Mouse (Mus musculus) midbrain, embryonic 12.5 days (tissue): ENCODE results near the gene Adam12. TPM values are rescaled to one million over a fixed set of nuclear protein-coding genes. Genes with fewer than 3 reads are reported as not detected.

Experiments used
- ATAC-seq: fragments of 200-750 bp; cut with Nextera tagmentation; 2 replicates; pipeline ENCODE4 v1.8.0; 2017; ENCODE audit warnings: low read depth, moderate TSS enrichment, moderate library complexity; ENCODE audit not compliant: low FRiP score
- H3K27ac ChIP-seq: fragments of 300-500 bp; sonication (generic); replicated peaks from 2 replicates; pipeline ENCODE4 v1.5.1; 2016; ENCODE audit warnings: mild to moderate bottlenecking
- H3K27me3 ChIP-seq: fragments of 300-500 bp; sonication (generic); 2 replicates; pipeline ENCODE4 v1.6.1; 2016; ENCODE audit warnings: mild to moderate bottlenecking
- H3K36me3 ChIP-seq: fragments of 300-500 bp; sonication (generic); 2 replicates; pipeline ENCODE4 v1.6.1; 2016
- H3K4me1 ChIP-seq: fragments of 300-500 bp; sonication (generic); 2 replicates; pipeline ENCODE4 v1.6.1; 2016
- H3K4me2 ChIP-seq: fragments of 300-500 bp; sonication (generic); replicated peaks from 2 replicates; pipeline ENCODE4 v1.6.1; 2016; ENCODE audit warnings: mild to moderate bottlenecking, moderate library complexity
- H3K4me3 ChIP-seq: fragments of 300-500 bp; sonication (generic); 2 replicates; pipeline ENCODE4 v1.5.1; 2016; ENCODE audit warnings: mild to moderate bottlenecking
- H3K9ac ChIP-seq: fragments of 300-500 bp; sonication (generic); replicated peaks from 2 replicates; pipeline ENCODE4 v1.6.1; 2016; ENCODE audit warnings: mild to moderate bottlenecking, moderate library complexity
- H3K9me3 ChIP-seq: fragments of 300-500 bp; sonication (generic); 2 replicates; pipeline ENCODE4 v1.6.1; 2016; ENCODE audit warnings: mild to moderate bottlenecking
- WGBS: fragments of 180-500 bp; shearing (Covaris S2); methylation state at CpG from one replicate; pipeline ENCODE4 v1.1.7; 2016; 5-methylcytosine and 5-hydroxymethylcytosine counted together
- polyA plus RNA-seq: library from polyadenylated mRNA; unstranded; fragments of >200 nt; fragmentation: Nextera tagmentation; extraction: Ambion mirVana; gene quantifications from 2 replicates; pipeline ENCODE4 v1.2.1, GENCODE M21; 2016

Gene Adam12
- polyA plus RNA-seq, 1 experiment from 2014 or later = 3.0 TPM

DNA sequence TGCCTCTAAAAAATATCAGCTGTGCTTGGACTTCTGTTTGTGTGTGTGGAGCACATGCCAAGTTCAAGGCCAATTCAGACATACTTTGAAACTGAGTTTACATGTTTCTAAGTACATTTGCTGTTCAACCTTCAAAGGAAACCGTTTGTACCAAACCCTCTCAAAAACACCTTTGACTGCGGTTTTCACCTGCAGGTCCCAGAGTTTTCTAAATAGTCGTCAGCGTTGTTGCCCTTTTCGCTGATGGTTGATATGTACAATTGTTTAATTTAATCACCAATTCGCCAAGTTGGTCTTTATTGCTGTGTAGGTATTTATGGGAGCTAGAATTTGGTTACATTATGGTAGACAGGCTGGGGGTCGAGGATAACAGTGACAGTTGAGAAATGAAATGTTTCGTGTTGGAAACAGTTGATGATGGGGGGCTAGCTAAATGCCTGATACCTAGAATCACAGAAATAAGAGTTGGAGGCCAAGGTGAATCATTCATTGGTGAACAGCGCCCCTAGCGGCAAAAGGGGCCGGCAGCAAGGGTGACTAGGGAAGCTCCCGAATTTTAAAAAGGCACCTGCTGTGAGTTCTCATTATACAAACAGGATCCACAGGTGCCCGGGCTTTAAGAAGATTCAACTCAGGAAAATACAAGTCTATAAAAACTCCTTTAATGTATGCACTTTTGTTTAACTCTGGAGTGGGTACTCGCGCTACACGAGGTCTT, 8.3 kb downstream of the Adam12 start:
- H3K9me3 ChIP-seq = no peaks in the 10 kb centered on the region
- H3K36me3 ChIP-seq = no peaks in the 10 kb centered on the region
- H3K9ac ChIP-seq = no peak overlapping the region
- H3K27ac ChIP-seq = no peak overlapping the region
- WGBS = 30% methylated on average over 16 of the region's 16 CpGs
- H3K4me3 ChIP-seq = peak overlapping the region; percentile 63
- H3K4me2 ChIP-seq = peak overlapping the region; percentile 97
- ATAC-seq = no peak
- peaks cover 25% of the 10 kb centered on the region for H3K4me1 ChIP-seq
- H3K27me3 ChIP-seq = peaks cover 35% of the 10 kb centered on the region

DNA sequence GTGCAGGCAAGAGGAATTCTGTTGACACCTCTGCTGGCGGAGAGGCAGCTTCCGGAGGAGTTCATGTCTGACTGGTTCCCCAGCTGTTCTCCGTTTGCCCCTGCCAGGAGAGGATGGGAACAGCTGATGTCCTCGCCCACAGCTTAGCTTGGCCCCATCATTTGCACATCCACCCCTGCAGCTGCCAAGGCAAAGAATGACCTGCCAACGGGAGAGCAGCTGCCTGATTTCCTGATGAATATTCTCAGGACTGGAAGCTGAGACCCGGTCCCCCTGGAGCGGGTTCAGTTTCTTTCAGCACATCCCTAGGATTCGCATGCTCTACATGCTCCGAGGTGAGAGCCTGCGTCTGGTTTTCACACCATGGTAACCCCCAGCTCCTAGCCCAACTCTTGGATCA, 24.0 kb downstream of the Adam12 start:
- no peak overlapping the region for H3K4me2 ChIP-seq
- no peaks in the 10 kb centered on the region for H3K4me1 ChIP-seq
- H3K36me3 ChIP-seq = no peaks in the 10 kb centered on the region
- H3K9ac ChIP-seq = no peak overlapping the region
- H3K27me3 ChIP-seq = no peaks in the 10 kb centered on the region
- no peak overlapping the region for H3K27ac ChIP-seq
- ATAC-seq = no peak
- H3K4me3 ChIP-seq = no peak overlapping the region
- WGBS = 67% methylated on average over 10 of the region's 10 CpGs
- no peaks in the 10 kb centered on the region for H3K9me3 ChIP-seq

DNA sequence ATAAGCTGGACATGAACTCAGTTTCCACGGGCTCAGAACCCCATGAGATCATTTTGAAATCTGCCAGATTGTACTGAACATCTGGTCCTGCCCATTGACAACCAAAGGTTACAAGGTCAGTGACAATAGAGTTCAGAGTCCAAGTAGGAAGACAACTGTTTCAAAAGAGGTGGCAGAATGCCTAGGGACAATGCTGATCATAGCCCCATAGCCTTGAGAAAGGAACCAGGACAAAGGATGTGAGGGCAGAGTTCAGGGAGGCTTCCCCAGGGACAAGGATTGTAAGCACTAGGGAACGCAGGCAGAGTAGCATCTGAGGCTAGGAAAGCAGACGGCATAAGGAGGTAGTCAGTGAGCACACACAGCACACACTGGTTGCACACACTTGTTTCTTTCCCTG, 38.9 kb downstream of the Adam12 start:
- no peaks in the 10 kb centered on the region for H3K4me1 ChIP-seq
- H3K27ac ChIP-seq = no peak overlapping the region
- no peak overlapping the region for H3K9ac ChIP-seq
- no peak overlapping the region for H3K4me2 ChIP-seq
- no peaks in the 10 kb centered on the region for H3K36me3 ChIP-seq
- no peaks in the 10 kb centered on the region for H3K27me3 ChIP-seq
- H3K4me3 ChIP-seq = no peak overlapping the region
- H3K9me3 ChIP-seq = no peaks in the 10 kb centered on the region
- WGBS = 35% methylated on average over 3 of the region's 3 CpGs
- no peak for ATAC-seq

DNA sequence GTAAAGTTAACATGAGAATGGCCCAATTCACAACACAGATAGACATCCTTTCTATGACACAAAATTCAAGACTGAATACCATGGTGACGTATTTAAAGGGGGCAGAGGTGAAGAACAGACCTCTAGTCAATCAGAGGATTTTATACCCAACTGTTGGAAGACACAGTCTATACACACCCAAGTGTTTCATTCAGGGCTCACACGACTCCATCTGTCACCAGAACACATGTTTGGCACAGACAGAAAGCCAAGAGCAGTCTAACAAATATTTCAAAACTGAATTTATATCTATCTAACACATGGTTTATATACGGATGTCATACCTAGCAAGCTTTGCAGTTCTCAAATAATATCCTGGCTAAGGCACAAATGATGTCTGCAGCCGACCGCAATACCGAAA, 41.8 kb downstream of the Adam12 start:
- Histone ChIP-seq H3K27ac (no peak overlapping the region), H3K9ac (no peak overlapping the region), H3K9me3 (0 out of 2 replicates have a peak, but pooled peaks cover under 1% of the 10 kb centered on the region), H3K36me3 (no peaks in the 10 kb centered on the region), H3K4me2 (no peak overlapping the region), H3K4me1 (no peaks in the 10 kb centered on the region), H3K4me3 (no peak overlapping the region), H3K27me3 (no peaks in the 10 kb centered on the region)
- no peak for ATAC-seq
- 86% methylated on average over 6 of the region's 6 CpGs for WGBS

DNA sequence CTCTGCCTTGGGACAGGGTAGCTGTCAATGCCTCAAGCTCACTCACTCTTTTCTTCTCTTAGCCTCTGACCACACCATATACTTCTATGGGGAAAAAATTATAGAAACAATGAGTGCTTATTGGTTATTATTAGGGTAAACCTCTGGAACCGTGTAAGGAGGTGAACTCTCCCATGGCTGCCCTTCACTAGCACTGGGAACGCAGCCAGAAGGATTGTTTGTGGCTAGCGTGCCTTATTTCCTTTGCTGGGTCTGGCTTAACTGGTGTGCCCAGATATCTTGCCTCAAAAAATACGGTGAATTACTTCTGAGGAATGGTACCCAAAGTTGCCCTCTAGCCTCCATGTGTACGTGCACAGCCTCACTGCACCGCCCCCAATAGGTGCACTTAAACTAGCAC, 43.4 kb downstream of the Adam12 start:
- Histone ChIP-seq H3K9ac (no peak overlapping the region), H3K9me3 (0 out of 2 replicates have a peak, but pooled peaks cover 5% of the 10 kb centered on the region), H3K27me3 (no peaks in the 10 kb centered on the region), H3K4me1 (no peaks in the 10 kb centered on the region), H3K36me3 (no peaks in the 10 kb centered on the region), H3K4me2 (no peak overlapping the region), H3K27ac (no peak overlapping the region), H3K4me3 (no peak overlapping the region)
- 84% methylated on average over 6 of the region's 6 CpGs for WGBS
- no peak for ATAC-seq

DNA sequence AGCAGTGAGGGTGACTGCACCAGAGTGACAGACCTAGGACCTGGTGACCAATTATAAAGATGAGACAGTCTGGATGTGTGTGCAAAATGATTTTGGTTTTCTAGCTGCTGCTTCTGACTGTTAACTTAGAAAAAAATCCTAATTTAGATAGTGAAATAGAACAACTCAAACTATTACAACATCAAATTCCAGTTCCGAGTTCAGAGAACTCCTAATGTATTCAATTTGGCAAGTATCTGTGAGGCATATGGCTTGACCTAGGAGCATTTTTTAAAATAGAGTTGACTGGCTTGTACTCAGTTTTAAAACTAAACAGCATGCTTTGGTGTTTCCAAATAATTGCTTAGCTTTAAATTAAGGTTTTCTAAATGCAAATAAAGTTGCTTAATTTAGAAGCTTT, 44.0 kb downstream of the Adam12 start:
- WGBS = 78% methylated on average over 1 of the region's 1 CpGs
- H3K9me3 ChIP-seq = 0 out of 2 replicates have a peak, but pooled peaks cover 5% of the 10 kb centered on the region
- ATAC-seq = no peak
- H3K36me3 ChIP-seq = no peaks in the 10 kb centered on the region
- H3K27ac ChIP-seq = no peak overlapping the region
- H3K9ac ChIP-seq = no peak overlapping the region
- H3K4me1 ChIP-seq = no peaks in the 10 kb centered on the region
- no peaks in the 10 kb centered on the region for H3K27me3 ChIP-seq
- H3K4me3 ChIP-seq = no peak overlapping the region
- H3K4me2 ChIP-seq = no peak overlapping the region

DNA sequence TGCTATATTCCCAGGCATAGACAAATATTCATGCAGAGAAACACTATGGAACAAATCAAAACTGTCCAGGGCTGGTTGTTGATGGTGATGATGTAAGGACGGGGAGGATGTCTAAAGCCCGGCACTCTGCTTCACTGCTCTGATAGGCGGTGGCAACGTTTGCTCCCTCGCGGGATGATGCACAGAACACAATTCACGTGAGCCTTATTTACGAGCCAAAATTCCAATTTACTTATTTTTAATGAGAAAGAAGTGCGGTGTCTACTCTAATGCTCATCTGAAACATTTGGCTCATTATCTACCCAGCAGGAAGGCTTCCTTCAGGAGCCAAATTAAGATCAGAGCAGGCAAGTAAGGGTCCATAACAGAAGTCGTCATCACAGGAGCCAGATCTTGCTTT, 45.4 kb downstream of the Adam12 start:
- Histone ChIP-seq H3K27ac (no peak overlapping the region), H3K4me3 (no peak overlapping the region), H3K9me3 (0 out of 2 replicates have a peak, but pooled peaks cover 5% of the 10 kb centered on the region), H3K4me1 (no peaks in the 10 kb centered on the region), H3K27me3 (no peaks in the 10 kb centered on the region), H3K4me2 (no peak overlapping the region), H3K36me3 (no peaks in the 10 kb centered on the region), H3K9ac (no peak overlapping the region)
- 93% methylated on average over 10 of the region's 10 CpGs for WGBS
- no peak for ATAC-seq

DNA sequence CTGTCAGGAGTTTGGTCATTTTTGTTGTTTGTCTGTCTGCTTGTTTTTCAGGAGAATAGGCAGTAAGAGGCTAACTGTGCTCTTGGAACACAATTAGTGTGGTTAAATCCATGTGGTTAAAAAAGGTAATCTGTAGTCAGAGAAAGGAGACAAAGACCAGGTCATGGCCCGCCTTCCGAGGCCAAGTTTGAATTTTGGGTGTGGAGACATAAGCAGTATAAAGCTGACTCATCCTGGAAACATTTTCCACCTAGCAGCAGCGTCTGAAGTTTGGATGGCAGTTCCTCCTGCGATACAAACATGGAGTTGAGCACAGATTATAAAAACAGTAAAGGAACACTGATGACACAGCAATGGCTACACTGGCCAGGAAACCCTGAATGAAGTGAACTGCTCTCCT, 46.2 kb downstream of the Adam12 start:
- H3K27ac ChIP-seq = no peak overlapping the region
- no peak overlapping the region for H3K4me2 ChIP-seq
- no peaks in the 10 kb centered on the region for H3K36me3 ChIP-seq
- H3K4me3 ChIP-seq = no peak overlapping the region
- no peak for ATAC-seq
- H3K9ac ChIP-seq = no peak overlapping the region
- WGBS = 87% methylated on average over 4 of the region's 4 CpGs
- no peaks in the 10 kb centered on the region for H3K27me3 ChIP-seq
- H3K9me3 ChIP-seq = 0 out of 2 replicates have a peak, but pooled peaks cover 5% of the 10 kb centered on the region
- no peaks in the 10 kb centered on the region for H3K4me1 ChIP-seq

DNA sequence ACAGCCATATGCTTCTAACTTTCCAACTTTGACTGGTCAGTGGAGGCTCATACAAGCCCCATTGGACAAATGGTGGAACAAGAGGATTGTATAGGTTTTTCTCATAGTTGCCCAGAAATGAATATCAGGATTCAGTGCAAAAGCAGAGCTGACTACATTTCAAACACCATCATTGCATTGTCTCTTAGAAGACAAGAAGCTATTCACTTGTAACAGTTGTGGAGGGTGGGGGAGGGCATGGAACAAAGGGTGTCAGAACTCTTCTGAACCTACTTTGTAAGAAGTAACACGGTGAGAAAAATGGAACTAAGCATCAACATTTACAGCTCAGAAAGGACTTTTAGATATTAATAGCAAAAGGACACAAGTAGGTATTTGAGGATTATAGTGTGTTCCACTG, 50.2 kb downstream of the Adam12 start:
- Histone ChIP-seq H3K27me3 (no peaks in the 10 kb centered on the region), H3K4me1 (no peaks in the 10 kb centered on the region), H3K9ac (no peak overlapping the region), H3K36me3 (no peaks in the 10 kb centered on the region), H3K9me3 (0 out of 2 replicates have a peak, but pooled peaks cover 5% of the 10 kb centered on the region), H3K27ac (no peak overlapping the region), H3K4me2 (no peak overlapping the region), H3K4me3 (no peak overlapping the region)
- no peak for ATAC-seq
- WGBS = 58% methylated on average over 1 of the region's 1 CpGs

DNA sequence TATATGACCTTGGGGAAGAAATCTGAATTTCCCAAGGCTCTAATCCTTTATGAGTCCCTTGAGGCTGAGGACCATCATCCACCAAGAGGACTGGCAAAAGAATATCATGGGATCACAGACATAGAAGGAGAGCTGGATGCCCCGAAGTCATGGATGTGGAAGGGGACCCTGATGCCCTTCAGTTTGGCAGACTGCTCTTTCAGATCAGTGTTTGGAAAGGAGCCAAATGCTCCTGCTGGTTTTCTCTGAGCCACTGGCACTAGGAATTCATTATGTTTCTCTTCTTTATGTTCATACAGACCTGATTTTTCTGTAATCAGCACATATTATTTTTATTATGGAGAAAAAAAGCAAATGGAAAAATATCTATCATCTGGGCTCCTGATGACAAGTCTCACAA, 50.9 kb downstream of the Adam12 start:
- ATAC-seq = no peak
- no peaks in the 10 kb centered on the region for H3K27me3 ChIP-seq
- H3K4me2 ChIP-seq = no peak overlapping the region
- 0 out of 2 replicates have a peak, but pooled peaks cover 5% of the 10 kb centered on the region for H3K9me3 ChIP-seq
- H3K36me3 ChIP-seq = no peaks in the 10 kb centered on the region
- H3K9ac ChIP-seq = no peak overlapping the region
- no peak overlapping the region for H3K4me3 ChIP-seq
- 85% methylated on average over 1 of the region's 1 CpGs for WGBS
- no peak overlapping the region for H3K27ac ChIP-seq
- no peaks in the 10 kb centered on the region for H3K4me1 ChIP-seq

DNA sequence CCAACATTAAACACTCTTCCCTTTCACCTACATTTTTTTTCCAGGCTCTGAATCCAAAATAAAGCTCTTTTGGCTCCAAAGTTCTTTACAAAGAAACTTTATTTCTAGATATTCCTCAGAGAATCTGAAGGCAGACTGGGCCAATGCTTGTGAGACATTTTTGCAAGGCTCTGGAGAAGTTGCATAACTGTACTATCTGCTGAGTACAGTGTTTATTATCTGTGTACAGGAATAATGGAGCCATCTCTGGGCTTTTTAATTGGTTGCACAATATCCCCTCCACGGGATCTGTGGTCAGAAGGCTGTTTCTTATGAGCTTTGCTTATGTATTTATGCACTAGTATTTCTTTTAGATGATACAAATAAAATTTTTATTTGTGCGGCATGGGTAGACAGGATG, 54.9 kb downstream of the Adam12 start:
- no peak overlapping the region for H3K4me2 ChIP-seq
- no peaks in the 10 kb centered on the region for H3K9me3 ChIP-seq
- H3K4me3 ChIP-seq = no peak overlapping the region
- 84% methylated on average over 2 of the region's 2 CpGs for WGBS
- ATAC-seq = no peak
- H3K27ac ChIP-seq = no peak overlapping the region
- no peaks in the 10 kb centered on the region for H3K4me1 ChIP-seq
- H3K27me3 ChIP-seq = no peaks in the 10 kb centered on the region
- no peaks in the 10 kb centered on the region for H3K36me3 ChIP-seq
- H3K9ac ChIP-seq = no peak overlapping the region

DNA sequence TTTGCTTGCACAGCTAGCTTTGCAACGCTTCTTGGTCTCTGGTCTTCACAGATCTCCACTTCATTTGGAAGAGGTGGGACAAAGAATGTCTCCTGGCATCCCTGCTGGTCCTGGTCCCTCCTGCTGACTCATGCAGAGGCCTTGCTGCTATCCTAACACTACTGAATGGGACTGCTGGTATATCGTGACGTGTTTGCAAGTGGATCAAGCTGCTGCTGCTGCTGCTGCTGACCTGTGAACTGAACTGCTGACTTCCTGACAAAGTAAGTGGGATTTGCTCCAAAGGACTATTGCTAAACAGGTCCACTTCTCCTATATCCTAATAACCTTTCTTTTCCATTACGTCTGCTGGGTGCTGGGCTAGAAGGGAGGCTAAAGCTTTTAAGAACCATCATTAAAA, 56.7 kb downstream of the Adam12 start:
- no peak overlapping the region for H3K27ac ChIP-seq
- H3K4me3 ChIP-seq = no peak overlapping the region
- WGBS = 73% methylated on average over 4 of the region's 4 CpGs
- H3K4me1 ChIP-seq = no peaks in the 10 kb centered on the region
- H3K9ac ChIP-seq = no peak overlapping the region
- H3K9me3 ChIP-seq = no peaks in the 10 kb centered on the region
- H3K4me2 ChIP-seq = no peak overlapping the region
- no peaks in the 10 kb centered on the region for H3K36me3 ChIP-seq
- no peak for ATAC-seq
- no peaks in the 10 kb centered on the region for H3K27me3 ChIP-seq
